Mouse (Mus musculus) cerebellum, adult 11 months (tissue): ENCODE results near the gene Rnase9.
"Not testable (repeated sequence)": the region's sequence is repeated elsewhere in the genome, so short reads cannot be mapped to it uniquely, and the experiment has no call there.

Source experiments
- DNase-seq: peaks from one replicate; pipeline ENCODE4 v3.0.0; 2022

Rnase9 gene

GRCm38 (mm10) chr14:51047846-51048245 is 6.2 kb upstream of the Rnase9 start:
- DNase-seq, result no peak

GRCm38 (mm10) chr14:51036214-51036613 is 5.5 kb downstream of the Rnase9 start:
- DNase-seq, result no peak

GRCm38 (mm10) chr14:51035206-51035605 is 6.5 kb downstream of the Rnase9 start:
- DNase-seq, result no peak

DNA sequence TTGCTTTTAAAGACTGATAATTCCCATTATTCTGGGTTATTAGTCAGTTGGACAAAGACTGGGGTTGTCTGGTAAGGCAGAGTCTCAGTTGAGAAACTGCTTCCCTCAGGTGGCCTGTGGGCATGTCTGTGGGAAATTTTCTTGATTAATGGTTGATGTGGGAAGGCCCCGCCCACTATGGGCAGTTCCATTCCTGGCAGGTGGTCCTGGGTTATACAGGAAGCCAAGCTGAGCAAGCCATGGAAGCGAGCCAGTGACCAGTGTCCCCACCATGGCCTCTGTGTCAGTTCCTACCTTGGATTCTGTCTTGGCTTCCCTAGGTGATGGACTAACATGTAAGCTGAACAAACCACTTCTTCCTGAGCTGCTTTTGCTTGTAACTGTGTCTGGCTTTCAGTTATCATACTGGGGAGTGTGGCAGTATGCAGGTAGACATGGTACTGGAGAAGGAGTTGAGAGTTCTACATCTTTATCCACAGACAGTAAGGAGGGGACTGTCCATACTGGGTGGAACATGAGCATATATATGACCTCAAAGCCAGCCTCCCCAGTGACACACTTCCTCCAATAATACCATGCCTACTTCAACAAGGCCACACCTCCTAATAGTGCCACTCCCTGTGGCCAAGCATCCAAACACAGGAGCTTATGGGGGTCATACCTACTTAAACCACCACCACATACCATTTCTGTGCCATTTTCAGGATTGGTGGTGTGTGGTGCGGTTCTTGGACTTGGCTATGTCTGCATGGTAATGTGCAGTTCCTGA is 14.1 kb downstream of the Rnase9 start:
- no peak for DNase-seq

DNA sequence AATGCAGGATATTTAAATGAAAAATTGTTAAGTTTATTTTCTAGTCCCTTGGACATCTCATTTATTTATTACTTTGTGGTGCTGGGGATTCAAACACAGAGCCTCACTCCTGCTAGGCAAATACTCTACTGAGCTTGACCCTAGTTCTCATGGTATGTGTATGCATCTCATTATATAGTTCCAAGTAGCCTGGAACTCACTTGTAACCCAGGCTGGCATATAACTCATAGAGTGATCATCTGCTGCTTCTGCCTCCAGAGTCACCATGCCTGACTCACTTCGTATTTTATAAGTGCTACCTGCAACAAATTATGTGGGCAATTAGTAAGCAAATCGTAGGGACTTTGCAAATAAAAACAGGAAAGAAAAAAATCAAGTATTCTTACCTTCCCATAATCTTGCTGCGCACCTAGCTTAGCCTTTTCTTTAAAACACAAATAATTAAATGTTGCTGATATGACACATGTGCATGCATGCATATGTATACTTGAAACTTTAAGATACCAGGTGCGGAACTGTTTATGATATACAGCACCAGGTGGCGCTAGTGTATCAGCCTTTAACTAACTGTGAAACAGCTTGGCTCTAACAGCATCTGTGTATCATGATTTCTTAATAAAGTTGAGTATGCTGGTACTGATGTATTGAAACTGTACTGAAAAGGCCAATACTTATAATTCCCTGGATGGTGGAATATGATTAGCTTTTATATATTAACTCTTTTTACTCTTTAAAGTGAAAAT is 15.1 kb downstream of the Rnase9 start:
- DNase-seq, result peak; percentile 57

- DNase-seq, result no peak
These were observed 16.8 kb downstream of the Rnase9 start for GRCm38 (mm10) chr14:51024820-51025219.

- no peak for DNase-seq
These were observed 18.2 kb downstream of the Rnase9 start for GRCm38 (mm10) chr14:51023457-51023856.

- no peak for DNase-seq
These were observed 24.4 kb downstream of the Rnase9 start for GRCm38 (mm10) chr14:51017256-51017655.

DNA sequence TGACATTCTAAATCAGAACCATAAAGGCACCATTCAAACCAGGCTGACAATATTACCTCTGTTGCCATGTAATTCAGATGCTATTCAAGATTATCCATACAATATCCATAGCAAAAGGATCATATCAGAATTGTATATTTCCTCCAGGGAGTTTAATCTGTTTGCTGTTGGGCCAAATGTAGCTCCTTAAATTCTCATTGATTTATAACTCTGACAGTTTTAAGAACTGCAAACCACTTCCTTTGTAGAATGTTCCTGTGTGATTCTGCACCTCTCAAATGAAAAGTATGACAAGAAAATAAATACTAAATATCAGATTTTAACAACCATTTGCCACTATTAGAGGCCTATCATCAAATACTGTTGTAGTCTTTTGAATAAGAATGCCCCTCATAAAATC is 25.9 kb downstream of the Rnase9 start:
- DNase-seq, result no peak

DNA sequence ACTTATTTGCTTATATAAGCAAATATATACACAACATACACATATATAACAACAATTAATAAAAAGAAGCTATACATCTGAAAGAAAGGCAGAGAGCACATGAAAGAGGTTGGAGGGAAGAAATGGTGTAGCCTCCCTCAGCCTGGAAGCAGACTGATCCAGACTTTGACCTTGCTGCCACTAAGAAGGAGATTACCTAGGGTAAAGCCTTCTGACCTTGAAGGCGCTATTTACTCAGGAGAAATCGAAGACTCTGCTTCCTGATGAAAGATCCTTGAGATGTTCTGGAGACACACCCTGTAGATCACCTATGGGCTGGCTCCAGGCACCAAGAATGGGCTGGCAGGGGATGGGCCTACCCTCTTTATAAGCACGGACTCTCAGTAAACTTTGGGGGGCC is 26.9 kb downstream of the Rnase9 start:
- DNase-seq, result not testable (repeated sequence)

DNA sequence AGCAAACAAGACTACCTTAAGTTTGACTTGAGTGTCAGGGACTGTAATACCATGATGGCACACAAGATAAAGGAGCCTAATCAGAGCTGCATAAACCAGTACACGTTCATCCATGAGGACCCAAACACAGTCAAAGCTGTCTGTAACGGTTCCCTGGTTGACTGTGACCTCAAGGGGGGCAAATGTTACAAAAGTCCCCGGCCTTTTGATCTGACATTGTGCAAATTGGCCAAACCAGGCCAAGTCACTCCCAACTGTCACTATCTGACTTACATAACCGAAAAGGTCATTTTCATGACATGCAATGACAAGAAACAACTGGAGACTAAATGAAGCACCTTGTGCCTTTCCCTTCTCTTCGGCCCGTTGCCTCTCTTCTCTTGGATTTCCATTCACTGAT is 32.1 kb downstream of the Rnase9 start:
- no peak for DNase-seq

- no peak for DNase-seq
These were observed 32.9 kb downstream of the Rnase9 start for GRCm38 (mm10) chr14:51008781-51009180.

GRCm38 (mm10) chr14:51007914-51008713 is 33.6 kb downstream of the Rnase9 start:
- no peak for DNase-seq

DNA sequence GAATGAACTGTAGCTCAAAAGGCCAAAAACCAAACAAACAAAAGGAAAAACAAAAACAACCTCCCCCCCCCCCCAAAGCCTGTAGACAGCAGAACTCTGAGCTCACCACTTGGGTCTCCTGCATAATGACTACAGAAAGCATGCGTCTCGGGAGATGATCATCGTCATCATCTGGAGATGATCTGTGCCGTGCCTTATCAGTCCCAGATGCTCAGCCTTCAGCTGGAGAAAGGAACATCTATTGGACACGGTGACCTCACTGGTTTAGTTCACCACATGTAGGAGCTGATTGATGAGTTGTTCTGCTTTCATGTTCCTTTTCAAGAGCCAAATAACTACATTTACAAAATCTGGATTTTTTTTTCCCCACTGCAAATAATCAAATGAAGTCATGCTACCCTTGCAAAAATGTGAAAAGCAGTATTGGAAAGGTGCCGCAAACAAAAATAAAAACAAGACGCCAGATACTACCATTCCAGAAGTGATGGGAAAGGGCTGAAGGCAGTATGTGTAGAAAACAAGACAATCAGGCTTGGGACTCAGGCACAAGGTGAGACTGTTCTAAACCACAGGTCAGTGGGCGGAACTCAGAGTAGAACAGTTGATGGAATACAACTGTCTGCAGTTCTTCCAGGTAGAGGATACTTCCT is 34.4 kb downstream of the Rnase9 start, which contains the start of gene Rnase10:
Gene Rnase10, plus strand, starts transcription at position 600 of the 650 bp plus-strand sequence.
- no peak for DNase-seq

DNA sequence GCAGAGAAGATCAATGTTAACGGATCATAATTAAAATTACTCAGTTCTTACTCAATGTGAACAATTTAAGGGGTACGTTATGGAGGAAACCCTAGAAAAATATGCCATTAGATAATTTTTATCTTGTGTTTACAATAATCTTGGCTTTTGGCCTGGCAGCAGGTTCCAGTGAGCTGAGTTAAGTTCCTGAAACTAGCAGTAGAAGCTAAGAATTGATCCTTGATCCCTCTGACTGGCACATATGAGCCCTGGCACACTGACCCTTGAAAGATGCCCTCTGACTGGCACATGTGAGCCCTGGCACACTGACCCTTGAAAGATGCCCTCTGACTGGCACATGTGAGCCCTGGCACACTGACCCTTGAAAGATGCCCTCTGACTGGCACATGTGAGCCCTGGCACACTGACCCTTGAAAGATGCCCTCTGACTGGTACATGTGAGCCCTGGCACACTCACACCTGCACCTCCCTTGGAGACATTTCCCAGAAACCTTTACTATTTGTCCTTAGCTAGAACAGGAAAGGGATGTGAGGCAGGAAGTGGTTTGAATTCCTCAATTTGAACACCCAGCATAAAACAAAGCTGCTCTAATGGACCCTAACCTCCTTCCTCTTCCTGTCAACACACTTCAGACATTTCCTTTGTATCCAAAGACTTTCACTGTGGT is 43.5 kb downstream of the Rnase9 start:
- no peak for DNase-seq

DNA sequence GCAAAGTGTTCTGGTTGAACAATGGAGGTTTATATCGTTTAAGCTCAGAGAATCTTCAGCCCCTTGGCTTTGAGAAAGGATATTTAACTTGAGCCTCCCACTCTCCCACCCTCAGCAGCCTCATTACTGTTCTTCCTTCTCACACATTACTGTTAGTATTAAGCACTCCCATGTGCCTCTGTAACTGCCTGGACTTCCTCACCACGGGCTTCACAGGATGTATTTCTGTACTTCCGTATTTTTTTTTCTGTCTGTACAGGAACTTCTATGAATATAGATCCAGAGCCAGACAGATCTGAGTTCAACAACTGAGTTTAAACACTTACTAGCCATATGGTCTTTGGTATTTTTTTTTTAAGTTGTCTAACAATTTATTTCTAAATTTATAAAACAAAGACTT is 44.6 kb downstream of the Rnase9 start:
- no peak for DNase-seq

GRCm38 (mm10) chr14:50991037-50991436 is 50.6 kb downstream of the Rnase9 start:
- DNase-seq, result no peak
